Mouse (Mus musculus): Measurements from ENCODE around the gene C4b. TPM values are rescaled to one million over a fixed set of nuclear protein-coding genes. Genes with fewer than 3 reads are reported as not detected.
"Not testable (repeated sequence)": the region's sequence is repeated elsewhere in the genome, so short reads cannot be mapped to it uniquely, and the experiment has no call there.

The C4b gene
- polyA plus RNA-seq, 2 experiments: 1.3 to 3.2 TPM

DNA sequence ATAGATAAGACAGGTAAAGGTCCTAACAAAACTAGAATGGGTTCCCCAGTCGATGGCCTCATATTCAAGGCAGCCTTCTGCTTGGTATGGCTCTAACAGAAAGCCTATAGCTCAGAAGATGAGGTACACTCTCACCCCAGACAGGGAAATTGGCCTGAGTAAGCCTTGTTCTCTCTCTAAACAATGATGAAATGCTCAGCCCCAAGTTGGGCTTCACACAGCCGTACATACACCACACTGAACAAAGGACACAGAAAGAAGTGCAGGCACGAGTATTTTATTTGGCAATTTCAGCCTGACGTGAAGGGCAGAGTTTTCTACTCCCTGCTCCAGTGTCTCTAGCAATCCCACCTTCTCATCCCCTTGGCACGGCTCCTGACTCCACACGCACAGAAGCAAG is 524 bp upstream of the C4b start:
- no peaks in the 10 kb centered on the region for H3K27me3 ChIP-seq (ENCODE audit: control insufficient read depth, insufficient read depth, low read length)
- no peak for TF ChIP-seq POLR2A (IDR thresholded peaks at IDR 0.05; ENCODE audit: borderline replicate concordance, extremely low read depth, insufficient read depth, insufficient read length)
- DNase-seq (ENCODE audit: low spot score): no peak
- H3K9ac ChIP-seq (ENCODE audit: low read depth, low read length, severe bottlenecking): no peak overlapping the region
- WGBS: 83% methylated on average over 6 of the region's 6 CpGs
- H3K27ac ChIP-seq (replicated peaks; ENCODE audit: low read depth, low read length): no peak overlapping the region
- H3K4me3 ChIP-seq (replicated peaks; ENCODE audit: low read length): no peak overlapping the region
- no peaks in the 10 kb centered on the region for H3K9me3 ChIP-seq (ENCODE audit: control insufficient read depth, low read length)
- no peaks in the 10 kb centered on the region for H3K4me1 ChIP-seq (ENCODE audit: control insufficient read depth, insufficient read depth, low read length)
- no peaks in the 10 kb centered on the region for H3K36me3 ChIP-seq (ENCODE audit: control insufficient read depth, insufficient read depth, low read length)
- H3K4me2 ChIP-seq (replicated peaks; ENCODE audit: low read depth, low read length, severe bottlenecking): no peak overlapping the region
- ATAC-seq (ENCODE audit: low FRiP score, low read depth): no peak

DNA sequence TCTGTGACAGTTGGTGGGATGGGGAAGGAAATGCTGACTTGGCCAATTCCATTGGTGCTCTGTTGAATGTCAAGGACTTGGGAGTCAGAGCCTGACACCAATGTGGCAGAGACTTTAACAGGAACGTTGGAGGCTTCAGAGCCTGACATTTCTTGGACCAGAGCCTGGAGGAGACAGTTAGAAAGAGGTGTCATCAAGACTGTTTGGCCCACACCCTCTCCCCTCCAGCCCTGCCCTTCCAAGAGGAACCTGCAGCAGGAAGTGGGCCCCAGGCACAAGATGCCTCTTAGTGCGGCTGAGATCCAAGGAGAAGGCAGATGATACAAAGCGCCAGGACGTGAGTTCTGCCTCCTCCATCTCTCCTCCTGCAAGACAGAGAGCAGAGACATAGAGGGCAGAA is 3.4 kb downstream of the C4b start:
- 75% methylated on average over 4 of the region's 4 CpGs for WGBS
- no peak overlapping the region for H3K4me3 ChIP-seq (replicated peaks; ENCODE audit: low read length)
- no peak for ATAC-seq (ENCODE audit: low FRiP score, low read depth)
- H3K9me3 ChIP-seq (ENCODE audit: control insufficient read depth, low read length): no peaks in the 10 kb centered on the region
- no peaks in the 10 kb centered on the region for H3K4me1 ChIP-seq (ENCODE audit: control insufficient read depth, insufficient read depth, low read length)
- no peak overlapping the region for H3K9ac ChIP-seq (ENCODE audit: low read depth, low read length, severe bottlenecking)
- no peaks in the 10 kb centered on the region for H3K36me3 ChIP-seq (ENCODE audit: control insufficient read depth, insufficient read depth, low read length)
- no peaks in the 10 kb centered on the region for H3K27me3 ChIP-seq (ENCODE audit: control insufficient read depth, insufficient read depth, low read length)
- no peak overlapping the region for H3K27ac ChIP-seq (replicated peaks; ENCODE audit: low read depth, low read length)
- H3K4me2 ChIP-seq (replicated peaks; ENCODE audit: low read depth, low read length, severe bottlenecking): no peak overlapping the region
- DNase-seq (ENCODE audit: low spot score): no peak
- TF ChIP-seq POLR2A (IDR thresholded peaks at IDR 0.05; ENCODE audit: borderline replicate concordance, extremely low read depth, insufficient read depth, insufficient read length): no peak

DNA sequence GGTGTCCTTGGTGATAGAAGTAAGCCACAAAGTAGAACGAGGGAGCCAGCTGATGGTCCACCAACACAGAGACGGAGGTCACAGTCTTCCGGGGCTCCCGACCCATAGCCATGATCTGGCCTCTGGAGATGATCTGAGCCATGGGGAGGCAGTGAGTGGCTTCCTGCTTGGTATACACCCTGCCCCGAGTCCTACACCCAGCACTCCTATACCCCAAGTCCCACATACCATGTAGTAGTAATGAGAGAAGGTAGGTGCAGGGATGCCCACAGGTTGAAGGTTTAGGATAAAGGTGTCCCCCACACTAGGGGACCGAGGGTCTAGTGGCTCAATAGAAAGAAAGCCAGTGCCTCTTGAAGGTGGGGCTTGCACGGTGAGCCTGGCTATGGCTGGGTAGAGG is 4.0 kb downstream of the C4b start:
- H3K9ac ChIP-seq (ENCODE audit: low read depth, low read length, severe bottlenecking); H3K4me1 ChIP-seq (ENCODE audit: control insufficient read depth, insufficient read depth, low read length); ATAC-seq (ENCODE audit: low FRiP score, low read depth); DNase-seq (ENCODE audit: low spot score); H3K27me3 ChIP-seq (ENCODE audit: control insufficient read depth, insufficient read depth, low read length); H3K9me3 ChIP-seq (ENCODE audit: control insufficient read depth, low read length); H3K4me3 ChIP-seq (replicated peaks; ENCODE audit: low read length); H3K27ac ChIP-seq (replicated peaks; ENCODE audit: low read depth, low read length); H3K4me2 ChIP-seq (replicated peaks; ENCODE audit: low read depth, low read length, severe bottlenecking); H3K36me3 ChIP-seq (ENCODE audit: control insufficient read depth, insufficient read depth, low read length): not testable (repeated sequence)
- 80% methylated on average over 7 of the region's 7 CpGs for WGBS

DNA sequence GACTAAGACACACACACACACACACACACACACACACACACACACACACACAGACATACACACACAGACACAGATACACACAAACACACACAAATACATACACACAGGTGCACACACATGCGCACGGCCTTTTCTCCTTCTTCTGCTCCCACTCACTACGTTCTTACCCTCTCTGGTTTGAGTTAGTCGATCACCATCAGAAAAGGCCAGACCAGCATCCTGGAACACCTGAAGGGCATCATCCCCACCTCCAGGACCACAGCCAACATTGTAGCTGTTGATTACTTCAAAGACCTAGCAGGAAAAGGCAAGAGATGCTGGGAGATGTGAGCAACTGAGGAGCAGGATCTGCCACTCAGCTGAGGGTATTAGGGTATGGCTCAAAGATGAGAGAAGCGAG is 6.2 kb downstream of the C4b start:
- H3K9ac ChIP-seq (ENCODE audit: low read depth, low read length, severe bottlenecking); H3K4me1 ChIP-seq (ENCODE audit: control insufficient read depth, insufficient read depth, low read length); H3K36me3 ChIP-seq (ENCODE audit: control insufficient read depth, insufficient read depth, low read length); H3K4me2 ChIP-seq (replicated peaks; ENCODE audit: low read depth, low read length, severe bottlenecking); H3K9me3 ChIP-seq (ENCODE audit: control insufficient read depth, low read length); DNase-seq (ENCODE audit: low spot score); H3K27ac ChIP-seq (replicated peaks; ENCODE audit: low read depth, low read length); H3K4me3 ChIP-seq (replicated peaks; ENCODE audit: low read length); ATAC-seq (ENCODE audit: low FRiP score, low read depth); H3K27me3 ChIP-seq (ENCODE audit: control insufficient read depth, insufficient read depth, low read length): not testable (repeated sequence)
- 83% methylated on average over 5 of the region's 5 CpGs for WGBS

DNA sequence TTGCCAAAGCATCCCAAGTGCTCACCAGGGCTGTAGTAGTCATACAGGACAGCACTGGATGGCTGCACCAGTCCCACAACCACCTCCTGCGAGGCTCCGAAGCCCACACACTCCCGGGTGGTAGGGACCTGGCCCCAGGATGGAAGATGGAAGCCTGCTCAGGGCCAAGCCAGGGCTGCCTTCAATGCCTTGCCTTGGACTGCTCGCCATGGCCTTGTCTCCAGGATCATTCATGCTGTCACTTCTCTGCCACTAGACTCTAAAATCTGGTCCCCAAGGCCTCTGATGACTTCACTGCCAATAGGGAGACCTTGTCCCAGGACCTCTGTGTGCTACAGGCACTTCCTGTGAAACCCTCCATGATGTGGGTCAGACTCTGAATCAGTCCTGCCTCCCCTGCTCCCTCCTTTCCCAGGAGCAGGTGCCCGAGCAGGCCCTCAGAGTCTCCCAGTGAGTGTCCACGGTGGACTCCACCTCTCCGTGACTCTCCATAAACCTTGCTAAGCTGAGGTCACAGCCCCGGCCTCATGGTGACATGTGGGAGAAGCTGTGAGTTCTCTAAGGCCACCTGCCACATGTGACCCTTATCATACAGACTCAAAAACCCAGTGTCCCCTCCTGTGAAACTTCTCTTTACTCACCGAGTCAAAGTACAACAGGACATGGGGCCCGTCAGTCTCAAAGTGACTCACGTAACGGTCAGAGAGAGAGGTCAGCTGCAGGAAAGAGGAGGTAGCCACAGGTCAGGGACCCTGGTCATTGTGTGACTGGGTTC is 13.7 kb downstream of the C4b start:
- H3K27me3 ChIP-seq (ENCODE audit: control insufficient read depth, insufficient read depth, low read length); DNase-seq (ENCODE audit: low spot score); H3K27ac ChIP-seq (replicated peaks; ENCODE audit: low read depth, low read length); ATAC-seq (ENCODE audit: low FRiP score, low read depth); H3K4me2 ChIP-seq (replicated peaks; ENCODE audit: low read depth, low read length, severe bottlenecking); H3K9me3 ChIP-seq (ENCODE audit: control insufficient read depth, low read length); H3K4me3 ChIP-seq (replicated peaks; ENCODE audit: low read length); H3K4me1 ChIP-seq (ENCODE audit: control insufficient read depth, insufficient read depth, low read length); H3K9ac ChIP-seq (ENCODE audit: low read depth, low read length, severe bottlenecking); H3K36me3 ChIP-seq (ENCODE audit: control insufficient read depth, insufficient read depth, low read length): not testable (repeated sequence)
- WGBS: 81% methylated on average over 7 of the region's 12 CpGs

DNA sequence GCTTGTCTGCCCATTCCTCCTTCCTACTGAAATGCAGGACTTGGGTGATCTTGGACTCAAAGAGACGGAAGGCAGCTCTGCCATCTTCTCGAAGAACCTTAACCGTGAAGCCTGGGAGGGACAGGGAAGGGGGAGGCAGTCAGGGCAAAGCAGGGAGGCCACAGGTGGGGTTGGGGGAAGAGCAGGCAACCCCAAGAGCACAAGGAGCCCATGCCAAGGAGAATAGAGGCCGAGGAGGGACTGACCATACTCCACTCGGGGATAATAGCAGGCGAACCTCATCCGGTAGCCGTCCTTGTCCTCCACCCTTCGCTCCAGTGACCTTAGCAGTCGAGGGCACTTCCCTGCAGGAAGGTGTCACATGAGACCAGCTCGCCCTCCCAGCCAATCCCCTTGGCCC is 14.5 kb downstream of the C4b start:
- not testable (repeated sequence) for H3K4me1 ChIP-seq (ENCODE audit: control insufficient read depth, insufficient read depth, low read length); ATAC-seq (ENCODE audit: low FRiP score, low read depth)

More for the DNA sequence above, 14.5 kb downstream of the C4b start:
- not testable (repeated sequence) for H3K27me3 ChIP-seq (ENCODE audit: control insufficient read depth, insufficient read depth, low read length); H3K9ac ChIP-seq (ENCODE audit: low read depth, low read length, severe bottlenecking); H3K27ac ChIP-seq (replicated peaks; ENCODE audit: low read depth, low read length); H3K4me3 ChIP-seq (replicated peaks; ENCODE audit: low read length); H3K36me3 ChIP-seq (ENCODE audit: control insufficient read depth, insufficient read depth, low read length); DNase-seq (ENCODE audit: low spot score); H3K9me3 ChIP-seq (ENCODE audit: control insufficient read depth, low read length); H3K4me2 ChIP-seq (replicated peaks; ENCODE audit: low read depth, low read length, severe bottlenecking)
- 76% methylated on average over 11 of the region's 11 CpGs for WGBS

Data from limb, embryonic 14.5 days (tissue).